19 mouse cellular contexts compared by ENCODE assay signal in the genomic region with DNA sequence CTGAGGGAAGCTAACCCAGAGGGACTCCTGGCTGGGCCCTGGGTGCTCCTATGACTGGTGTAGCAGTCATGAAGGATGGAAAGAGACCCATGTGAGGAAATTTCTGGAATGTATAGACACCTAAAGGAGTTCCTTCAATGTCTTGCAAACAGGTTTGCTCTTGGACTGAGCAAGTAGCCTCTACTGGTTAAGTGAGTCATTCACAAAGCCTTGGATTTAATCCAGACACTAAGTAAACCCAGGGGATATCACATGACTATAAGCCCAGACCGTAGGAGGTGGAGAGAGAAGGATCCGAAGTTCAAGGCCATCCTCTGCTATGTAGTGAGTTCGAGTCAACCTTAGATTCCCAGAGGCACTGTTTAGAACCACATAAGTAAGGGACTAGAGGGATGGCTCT.
A peak's percentile ranks its signal among the peaks of the same experiment; 100 is the strongest.
DNase-seq lines count a peak whose midpoint lies in the region; ATAC-seq and TF ChIP-seq lines count a peak whose summit lies in the region.
"Had no signal": no experiment of that assay in that cellular context is flagged by ENCODE, and none has a peak within 500 bp of the region (broad histone marks: within the 10 kb centered on the region; RNA-seq: fewer than 3 reads in every experiment).

No protein-coding gene starts in this region.

- H3K36me3 ChIP-seq in liver, adult 2 months (ENCODE audit: control insufficient read depth, insufficient read depth, low read length), result no peaks in the 10 kb centered on the region
- no peaks in the 10 kb centered on the region for H3K36me3 ChIP-seq in liver, embryonic 11.5 days (ENCODE audit: control insufficient read depth, insufficient read depth, low read length)
- H3K36me3 ChIP-seq: embryonic facial prominence, embryonic 10.5 days; heart, embryonic 13.5 days; hindbrain, embryonic 12.5 days had no signal

- DNase-seq in liver, adult 2 months (ENCODE audit: extremely low read depth, low read depth, low spot score), result peak; percentile 43
- DNase-seq in liver, embryonic 11.5 days (ENCODE audit: low spot score), result no peak
- DNase-seq in 3T3-L1 (ENCODE audit: low read depth, low spot score), result peak; percentile 57
- peak; percentile 48 for DNase-seq in 416B (ENCODE audit: low read depth)
- peak; percentile 30 for DNase-seq in MN1 (ENCODE audit: low spot score)
- no peak for DNase-seq in Muller cell, postnatal 12 days (ENCODE audit: inconsistent ontology term)
- DNase-seq in heart, adult 8-10 months (ENCODE audit: low spot score), result no peak
- DNase-seq: adrenal gland, postnatal 10 days; cerebellum, adult 11-12 months; cerebellum, adult 9-10 months; cerebellum, postnatal 36 days; forebrain, postnatal 0 days; gastrocnemius, postnatal 14 days had no signal

- TF ChIP-seq POLR2A in liver, adult 2 months (IDR thresholded peaks at IDR 0.05; ENCODE audit: extremely low read depth, insufficient read depth, low read length), result no peak

- H3K4me2 ChIP-seq in liver, embryonic 11.5 days, result no peak overlapping the region
- H3K4me2 ChIP-seq: forebrain, embryonic 13.5 days; heart, embryonic 13.5 days; hindbrain, embryonic 12.5 days had no signal

- no peak overlapping the region for H3K4me3 ChIP-seq in liver, adult 2 months (ENCODE audit: insufficient read depth, low read depth, low read length)
- H3K4me3 ChIP-seq in liver, embryonic 11.5 days (ENCODE audit: low read depth, low read length), result no peak overlapping the region
- H3K4me3 ChIP-seq: embryonic facial prominence, embryonic 10.5 days; forebrain, embryonic 13.5 days; heart, embryonic 13.5 days; hindbrain, embryonic 12.5 days had no signal

- H3K4me1 ChIP-seq in liver, adult 2 months (ENCODE audit: control insufficient read depth, insufficient read depth, low read length), result peaks cover 14% of the 10 kb centered on the region; the same call in 1 of the 2 replicates
- H3K4me1 ChIP-seq in liver, embryonic 11.5 days (replicated peaks; ENCODE audit: control insufficient read depth, insufficient read depth, low read length), result peaks cover 14% of the 10 kb centered on the region
- H3K4me1 ChIP-seq: heart, embryonic 13.5 days; hindbrain, embryonic 12.5 days had no signal

- no peak for TF ChIP-seq CTCF in liver, adult 2 months (IDR thresholded peaks at IDR 0.05; ENCODE audit: low read depth, low read length)

- no peaks in the 10 kb centered on the region for H3K27me3 ChIP-seq in liver, adult 2 months (ENCODE audit: control insufficient read depth, insufficient read depth, low read length)
- no peaks in the 10 kb centered on the region for H3K27me3 ChIP-seq in liver, embryonic 11.5 days (replicated peaks; ENCODE audit: control insufficient read depth, insufficient read depth, low read length)
- H3K27me3 ChIP-seq: forebrain, embryonic 13.5 days; hindbrain, embryonic 12.5 days had no signal

- no peaks in the 10 kb centered on the region for H3K9me3 ChIP-seq in liver, embryonic 11.5 days (ENCODE audit: control insufficient read depth, low read length)
- H3K9me3 ChIP-seq: embryonic facial prominence, embryonic 10.5 days; forebrain, embryonic 13.5 days; heart, embryonic 13.5 days; hindbrain, embryonic 12.5 days had no signal

- no peaks in the 10 kb centered on the region for H3K79me2 ChIP-seq in liver, adult 2 months (ENCODE audit: control insufficient read depth, insufficient read depth, low read length)

- 48% methylated on average over 3 of the region's 3 CpGs for WGBS in liver, adult 2 months
- 92% methylated on average over 3 of the region's 3 CpGs for WGBS in liver, embryonic 11.5 days

- no peak overlapping the region for H3K27ac ChIP-seq in liver, adult 2 months (replicated peaks; ENCODE audit: insufficient read depth, low read depth, low read length)
- no peak overlapping the region for H3K27ac ChIP-seq in liver, embryonic 11.5 days (ENCODE audit: low read depth, low read length)
- H3K27ac ChIP-seq: embryonic facial prominence, embryonic 10.5 days; forebrain, embryonic 13.5 days; heart, embryonic 13.5 days; hindbrain, embryonic 12.5 days had no signal

- no peak for ATAC-seq in liver, embryonic 11.5 days (replicated peaks; ENCODE audit: low FRiP score)
- ATAC-seq: forebrain, embryonic 13.5 days; forebrain, postnatal 0 days; hindbrain, embryonic 16.5 days; intestine, postnatal 0 days had no signal

- no peak overlapping the region for H3K9ac ChIP-seq in liver, adult 2 months (ENCODE audit: low read depth, low read length)
- H3K9ac ChIP-seq in liver, embryonic 11.5 days (ENCODE audit: low read depth, low read length), result no peak overlapping the region
- H3K9ac ChIP-seq: forebrain, embryonic 13.5 days; forebrain, postnatal 0 days; heart, embryonic 13.5 days; hindbrain, embryonic 12.5 days had no signal

Comparison
In these comparisons a context has a peak if more than half of its experiments do, and no peak if none do; other contexts are left out.
1. DNase-seq: peak in liver, adult 2 months (single experiment), 3T3-L1 (single experiment), 416B (single experiment) and MN1 (single experiment); none in liver, embryonic 11.5 days (single experiment), Muller cell, postnatal 12 days (single experiment) and heart, adult 8-10 months (single experiment).